Mouse (Mus musculus) C2C12 (cell line): Measurements from ENCODE around the gene Ttc5. TPM values are rescaled to one million over a fixed set of nuclear protein-coding genes. Genes with fewer than 3 reads are reported as not detected.
A peak's percentile ranks its signal among the peaks of the same experiment; 100 is the strongest.

Experiments used
- H3K27me3 ChIP-seq: one replicate; pipeline ENCODE4 v1.6.1; 2011; ENCODE audit not compliant: control insufficient read depth, insufficient read depth, insufficient read length
- H3K36me3 ChIP-seq: one replicate; pipeline ENCODE4 v1.6.1; 2011; ENCODE audit not compliant: control insufficient read depth, insufficient read depth
- H3K4me3 ChIP-seq: one replicate; pipeline ENCODE4 v1.5.1; 2011; ENCODE audit warnings: mild to moderate bottlenecking, control low read depth; ENCODE audit not compliant: poor library complexity, insufficient read depth, severe bottlenecking
- H3K79me2 ChIP-seq: one replicate; pipeline ENCODE4 v1.6.1; 2011; ENCODE audit not compliant: control insufficient read depth, insufficient read depth
- H3K79me3 ChIP-seq: one replicate; pipeline ENCODE4 v1.6.1; 2011; ENCODE audit warnings: low read depth, control low read depth
- H3ac ChIP-seq: one replicate; pipeline ENCODE3; 2011; ENCODE audit warnings: low read depth; ENCODE audit not compliant: control insufficient read depth, insufficient read length
- CEBPB ChIP-seq: IDR thresholded peaks from one replicate; pipeline ENCODE4 v1.6.1; 2011; ENCODE audit warnings: low read depth, mild to moderate bottlenecking, control low read depth, moderate library complexity
- CTCF ChIP-seq: IDR thresholded peaks from one replicate; pipeline ENCODE4 v1.5.1; 2011; ENCODE audit not compliant: control insufficient read depth, insufficient read depth, insufficient read length
- FOSL1 ChIP-seq: IDR thresholded peaks from one replicate; pipeline ENCODE4 v1.8.0; 2011; ENCODE audit warnings: mild to moderate bottlenecking, low read length; ENCODE audit not compliant: poor library complexity, insufficient read depth, severe bottlenecking
- MAX ChIP-seq: IDR thresholded peaks from one replicate; pipeline ENCODE4 v1.6.1; 2011; ENCODE audit warnings: mild to moderate bottlenecking, control low read depth
- MYOD1 ChIP-seq: IDR thresholded peaks from one replicate; pipeline ENCODE4 v1.6.1; 2011; ENCODE audit warnings: low read depth; ENCODE audit not compliant: control insufficient read depth, insufficient read length
- MYOG ChIP-seq: IDR thresholded peaks from one replicate; pipeline ENCODE4 v1.6.1; 2011; ENCODE audit not compliant: control insufficient read depth, insufficient read length; ENCODE audit errors: extremely low read depth
- USF1 ChIP-seq: IDR thresholded peaks from one replicate; pipeline ENCODE4 v1.6.1; 2011; ENCODE audit warnings: low read depth, mild to moderate bottlenecking, control low read depth, moderate library complexity
- polyA plus RNA-seq: library from polyadenylated mRNA; unstranded; fragments of >200 nt; fragmentation: generic; extraction: Trizol; gene quantifications from one replicate; pipeline ENCODE4 v1.2.1, GENCODE M21; 2012; ENCODE audit warnings: missing spikeins

Gene Ttc5
- polyA plus RNA-seq, 1 experiment: 19.7 TPM

- Histone ChIP-seq H3K4me3 (peak overlapping the region; percentile 37), H3K36me3 (peaks cover 13% of the 10 kb centered on the region)
Observed at GRCm38 (mm10) chr14:50802843-50803562, 17.7 kb upstream of the Ttc5 start.

GRCm38 (mm10) chr14:50802441-50802840 lies 17.1 kb upstream of the Ttc5 start:
- Histone ChIP-seq H3K79me3 (peaks cover 52% of the 10 kb centered on the region), H3K36me3 (peaks cover 18% of the 10 kb centered on the region), H3K27me3 (no peaks in the 10 kb centered on the region), H3K79me2 (peaks cover 70% of the 10 kb centered on the region), H3ac (peak overlapping the region; percentile 55), H3K4me3 (peak overlapping the region; percentile 37)
- no peak for TF ChIP-seq MYOD1
- TF ChIP-seq FOSL1: no peak
- no peak for TF ChIP-seq CEBPB
- no peak for TF ChIP-seq MYOG
- no peak for TF ChIP-seq CTCF
- TF ChIP-seq MAX: peak; percentile 38

More at GRCm38 (mm10) chr14:50802843-50803562, 17.7 kb upstream of the Ttc5 start:
- Histone ChIP-seq H3K79me3 (peaks cover 54% of the 10 kb centered on the region), H3K27me3 (no peaks in the 10 kb centered on the region), H3ac (peak overlapping the region; percentile 55), H3K79me2 (peaks cover 72% of the 10 kb centered on the region)
- TF ChIP-seq MAX: peak; percentile 46
- no peak for TF ChIP-seq MYOG

- Histone ChIP-seq H3K27me3 (no peaks in the 10 kb centered on the region), H3K36me3 (peaks cover 31% of the 10 kb centered on the region), H3K79me2 (peaks cover 66% of the 10 kb centered on the region), H3ac (no peak overlapping the region), H3K79me3 (peaks cover 49% of the 10 kb centered on the region), H3K4me3 (no peak overlapping the region)
- TF ChIP-seq MYOD1: no peak
- no peak for TF ChIP-seq USF1
- no peak for TF ChIP-seq CTCF
- no peak for TF ChIP-seq FOSL1
- no peak for TF ChIP-seq MYOG
- TF ChIP-seq MAX: no peak
- no peak for TF ChIP-seq CEBPB
Observed at GRCm38 (mm10) chr14:50799502-50800259, 14.4 kb upstream of the Ttc5 start.

GRCm38 (mm10) chr14:50798512-50798911 lies 13.2 kb upstream of the Ttc5 start:
- TF ChIP-seq MYOD1 (no peak), CEBPB (no peak), MAX (no peak), USF1 (no peak), MYOG (no peak), FOSL1 (no peak), CTCF (no peak)
- Histone ChIP-seq H3K27me3 (no peaks in the 10 kb centered on the region), H3K79me2 (peaks cover 54% of the 10 kb centered on the region), H3K4me3 (no peak overlapping the region), H3ac (no peak overlapping the region), H3K79me3 (peaks cover 38% of the 10 kb centered on the region), H3K36me3 (peaks cover 33% of the 10 kb centered on the region)

GRCm38 (mm10) chr14:50796464-50796863 lies 11.1 kb upstream of the Ttc5 start:
- peaks cover 38% of the 10 kb centered on the region for H3K79me2 ChIP-seq
- no peaks in the 10 kb centered on the region for H3K27me3 ChIP-seq
- H3K4me3 ChIP-seq: no peak overlapping the region
- TF ChIP-seq FOSL1 (no peak), CEBPB (no peak), USF1 (no peak), MYOG (no peak), CTCF (no peak), MAX (no peak), MYOD1 (no peak)
- no peak overlapping the region for H3ac ChIP-seq
- peaks cover 18% of the 10 kb centered on the region for H3K79me3 ChIP-seq
- H3K36me3 ChIP-seq: peaks cover 47% of the 10 kb centered on the region

- Histone ChIP-seq H3K36me3 (peaks cover 52% of the 10 kb centered on the region), H3K79me2 (peaks cover 33% of the 10 kb centered on the region), H3K4me3 (no peak overlapping the region), H3ac (no peak overlapping the region), H3K79me3 (peaks cover 13% of the 10 kb centered on the region), H3K27me3 (no peaks in the 10 kb centered on the region)
- TF ChIP-seq MAX (no peak), MYOG (no peak), FOSL1 (no peak), CEBPB (no peak), USF1 (no peak), MYOD1 (no peak), CTCF (no peak)
Observed at GRCm38 (mm10) chr14:50795965-50796364, 10.6 kb upstream of the Ttc5 start.
